Mouse (Mus musculus) frontal cortex, postnatal 14 days (tissue): ENCODE results near the gene Commd1.

Source experiments
- DNase-seq, 2 experiments: peaks; one replicate each; pipeline ENCODE4 v3.0.0; 2022; ENCODE audit warnings: low spot score in 2 of 2

The Commd1 gene

DNA sequence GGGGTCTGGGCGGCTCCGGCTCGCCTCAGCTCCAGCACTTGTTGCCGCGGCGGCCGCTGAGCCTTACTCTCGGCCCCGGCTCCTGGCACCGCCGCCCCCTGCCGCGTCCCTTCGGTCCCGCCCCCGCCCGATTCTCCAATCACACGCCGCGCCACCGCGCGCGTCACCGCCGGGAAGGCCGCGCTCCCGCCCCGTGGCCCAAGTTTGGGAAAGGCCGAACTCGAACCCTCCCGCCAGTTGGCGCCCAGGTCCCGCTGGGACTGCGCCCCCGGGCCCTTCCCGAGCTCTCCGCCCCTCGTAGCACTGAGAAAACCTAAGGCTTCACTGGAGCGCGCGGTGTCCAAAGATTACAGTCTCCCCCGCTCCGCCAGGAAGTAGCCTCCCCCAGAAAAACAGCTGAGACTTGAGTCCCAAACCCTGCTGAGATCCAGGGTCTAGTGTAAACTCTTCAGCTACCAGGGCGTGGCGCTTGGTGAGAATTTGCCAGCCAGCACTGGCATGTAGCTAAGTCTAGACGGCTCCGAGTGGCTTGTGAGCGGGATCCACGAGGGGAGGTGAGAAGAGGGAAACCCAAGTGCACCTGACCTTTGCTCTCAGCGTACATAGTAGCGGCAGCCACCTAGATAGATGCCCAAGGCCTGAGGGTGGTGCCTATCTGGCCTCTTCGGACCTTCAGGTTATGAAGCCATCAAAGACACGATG lies 122.4 kb downstream of the Commd1 start:
- DNase-seq: peak; percentile 46 to 65

DNA sequence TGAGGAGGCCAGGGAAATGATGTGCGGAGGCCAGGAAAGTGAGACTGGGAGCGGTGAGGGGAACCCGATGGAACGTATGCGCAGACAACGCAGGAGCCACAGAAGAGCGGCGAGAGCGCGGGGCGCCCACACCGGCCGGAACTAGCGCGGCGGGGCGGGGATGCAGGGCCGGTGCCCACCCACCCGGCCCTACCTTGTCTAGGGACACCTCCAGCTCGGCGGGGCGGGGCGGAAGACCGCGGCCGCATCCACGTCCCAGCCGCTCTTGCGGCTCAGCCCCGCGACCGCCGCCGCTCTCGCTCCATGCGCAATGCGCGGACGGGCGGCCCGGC lies 122.9 kb downstream of the Commd1 start:
- DNase-seq: no peak

DNA sequence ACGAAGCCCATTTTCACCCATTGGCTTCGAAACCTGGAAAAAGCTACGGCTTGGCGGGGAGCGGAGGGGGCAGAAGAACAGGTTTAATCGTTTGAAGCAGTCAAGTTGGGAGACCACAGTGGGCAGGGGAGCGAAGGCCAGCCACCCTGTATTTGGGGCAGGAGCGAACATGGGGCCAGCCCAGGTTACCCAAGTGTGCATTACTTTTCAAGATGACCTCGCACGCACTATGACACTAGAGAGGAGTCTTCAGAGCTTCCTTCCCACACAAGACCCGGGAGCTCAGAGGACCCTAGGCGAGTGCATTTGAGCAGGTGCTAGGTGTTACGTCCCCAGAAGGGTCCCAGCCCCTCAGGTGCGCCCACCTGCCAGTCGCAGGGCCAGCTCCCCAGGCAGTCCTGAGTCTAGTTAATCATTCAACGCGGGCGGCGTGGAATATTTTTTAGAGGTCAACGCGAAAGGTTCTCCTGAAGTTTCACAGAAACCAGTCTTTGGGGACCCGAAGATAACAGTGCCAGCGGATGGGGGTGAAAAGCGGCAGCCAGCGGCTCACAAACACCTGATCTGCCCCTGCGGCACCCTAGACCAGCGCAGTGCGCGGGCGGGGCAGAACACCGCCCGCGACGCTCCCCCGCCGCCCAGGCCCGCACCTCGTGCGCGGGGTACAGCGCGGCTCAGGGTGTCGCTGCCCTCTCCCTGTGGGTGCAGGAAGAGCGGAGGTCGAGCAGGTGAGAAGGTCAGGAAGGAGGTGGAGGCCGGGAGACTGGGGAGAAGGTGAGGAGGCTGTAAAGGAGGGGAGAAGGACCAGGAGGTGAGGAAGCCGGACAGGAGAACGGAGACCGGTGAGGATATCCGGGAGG lies 123.5 kb downstream of the Commd1 start:
- no peak for DNase-seq

DNA sequence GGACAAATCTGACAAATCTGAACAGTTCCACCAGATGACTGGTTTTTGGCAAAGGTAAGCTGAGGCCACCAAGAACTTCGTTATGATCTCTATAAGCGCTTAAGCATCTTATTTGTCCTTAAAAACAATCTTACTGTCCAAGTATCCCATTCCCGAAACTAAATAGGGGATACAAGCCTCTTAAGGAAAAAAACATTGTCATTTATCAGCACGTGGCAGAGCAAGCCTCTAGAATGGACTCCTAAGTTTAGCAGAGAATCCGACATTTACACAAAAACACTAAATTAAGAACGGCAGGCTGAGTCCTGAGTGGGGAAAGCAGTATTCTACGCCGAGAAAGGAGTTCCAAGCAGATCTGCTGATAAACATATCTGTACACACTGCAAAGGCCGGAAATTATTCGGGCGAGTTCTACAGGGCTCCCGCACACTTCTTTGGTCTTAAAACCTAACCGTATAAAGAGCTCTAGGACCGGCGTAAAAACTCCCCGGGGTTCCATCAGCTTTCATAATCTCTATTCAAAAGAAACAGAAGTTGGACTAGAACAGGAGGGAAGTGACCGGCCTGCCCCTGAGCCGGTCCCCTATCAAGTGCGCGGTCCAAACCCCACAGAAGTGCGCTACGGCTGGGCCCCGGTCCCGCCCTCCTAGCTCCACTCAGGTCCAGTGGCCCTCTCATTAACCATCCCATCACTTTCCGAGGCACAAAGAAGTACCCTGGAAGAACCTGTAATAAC lies 124.3 kb downstream of the Commd1 start:
- no peak for DNase-seq

DNA sequence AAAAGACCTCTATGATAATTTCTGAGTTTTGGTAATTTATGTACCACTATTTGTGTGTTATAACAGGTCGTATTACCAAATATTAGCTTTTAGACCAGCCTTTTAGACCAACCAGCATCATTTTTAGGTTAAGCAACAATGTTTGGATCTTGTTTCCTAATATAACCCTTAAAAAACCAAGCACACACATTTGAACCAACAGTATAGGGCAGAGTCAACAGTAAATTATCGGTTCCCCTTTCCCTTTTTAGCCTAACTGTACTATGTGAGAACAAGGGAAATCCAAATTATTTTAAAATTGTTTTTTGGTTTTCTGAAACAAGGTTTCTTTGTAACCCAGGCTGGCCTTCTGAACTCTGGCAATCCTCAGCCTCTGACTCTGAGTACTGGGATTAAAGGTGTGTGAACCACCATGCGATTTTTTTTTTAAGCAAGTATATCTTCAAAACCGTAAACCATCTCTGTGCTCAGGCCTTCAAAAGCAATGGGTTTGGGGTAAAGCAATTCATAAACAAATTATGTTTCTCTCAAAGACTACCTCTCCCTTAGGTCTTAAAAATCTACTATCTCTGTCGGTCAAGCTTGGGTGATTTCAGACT lies 125.0 kb downstream of the Commd1 start:
- no peak for DNase-seq

DNA sequence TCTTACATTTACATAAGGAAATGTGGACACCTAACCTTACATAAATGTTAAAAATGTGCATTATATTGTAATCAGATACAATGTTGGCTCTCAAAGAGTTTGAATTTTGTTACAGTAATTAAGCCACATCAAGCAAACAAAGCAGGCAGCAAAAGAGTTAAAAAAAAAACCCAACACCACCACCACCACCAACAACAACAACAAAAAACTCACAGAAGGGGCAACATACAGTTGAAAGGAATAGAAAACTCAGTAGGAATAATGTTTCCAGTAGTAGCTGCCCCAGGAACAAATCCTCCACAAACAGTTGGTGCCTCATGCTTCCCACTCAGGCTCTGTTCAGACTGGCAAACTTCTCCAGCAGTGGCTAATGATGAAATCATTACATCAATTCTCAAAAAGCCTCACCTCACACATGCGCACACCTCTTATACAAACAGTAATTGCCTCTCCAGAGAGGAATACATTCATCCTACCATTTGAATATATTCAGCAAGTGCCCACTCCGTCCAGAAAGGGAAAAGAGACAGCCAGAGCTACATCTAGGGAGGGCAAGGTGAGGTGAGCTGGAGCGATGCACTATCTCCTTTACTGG lies 125.7 kb downstream of the Commd1 start:
- no peak for DNase-seq

DNA sequence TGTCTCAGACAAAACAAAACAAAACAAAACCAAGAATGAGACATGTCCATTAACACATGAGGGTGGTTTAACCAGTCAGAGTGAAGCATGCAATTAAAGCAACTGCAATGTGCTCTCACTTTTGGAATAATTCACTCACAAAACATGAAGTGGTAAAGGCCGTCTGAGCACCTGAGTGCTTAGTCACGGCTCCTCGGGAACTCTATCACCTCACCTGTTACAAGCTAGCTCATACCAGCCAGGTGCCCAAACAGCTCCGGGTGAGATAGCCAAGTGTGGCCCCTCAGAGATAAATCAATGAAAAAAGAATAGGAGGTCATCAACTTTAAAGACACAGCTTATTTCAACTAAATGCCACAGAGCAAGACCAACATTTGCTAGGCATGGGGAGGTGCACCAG lies 127.6 kb downstream of the Commd1 start:
- no peak for DNase-seq

DNA sequence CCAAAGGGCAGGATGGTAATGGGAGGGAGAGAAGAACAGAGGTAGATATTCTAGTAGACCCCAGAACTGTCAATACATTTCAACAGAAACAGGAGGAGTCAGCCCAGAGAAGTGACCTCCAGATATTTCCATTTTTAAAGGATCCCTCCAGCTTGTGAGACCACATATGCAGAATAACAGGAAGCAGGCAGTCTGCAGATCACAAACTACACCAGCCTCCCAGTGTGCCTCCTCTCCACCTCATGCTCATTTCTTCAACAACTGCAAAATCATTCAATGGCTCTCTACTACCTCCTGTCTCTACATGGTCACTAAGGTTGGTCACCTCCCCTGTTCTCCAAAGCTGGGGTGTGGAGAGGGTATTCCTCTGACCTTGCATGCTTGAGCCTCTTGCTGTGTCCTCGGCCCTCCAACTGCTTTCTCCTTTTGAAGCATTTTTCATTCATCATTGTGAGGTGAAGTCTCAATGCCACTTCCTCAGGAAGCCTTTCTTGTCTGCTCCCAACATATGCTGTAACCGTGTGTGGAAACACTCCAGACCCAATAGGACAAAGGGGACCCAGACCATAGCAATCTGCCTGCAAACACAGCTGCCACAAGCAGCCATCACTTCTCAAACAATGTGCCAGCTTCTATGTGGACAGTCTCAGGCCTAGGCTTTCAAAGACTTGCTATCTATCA lies 128.6 kb downstream of the Commd1 start:
- no peak for DNase-seq

DNA sequence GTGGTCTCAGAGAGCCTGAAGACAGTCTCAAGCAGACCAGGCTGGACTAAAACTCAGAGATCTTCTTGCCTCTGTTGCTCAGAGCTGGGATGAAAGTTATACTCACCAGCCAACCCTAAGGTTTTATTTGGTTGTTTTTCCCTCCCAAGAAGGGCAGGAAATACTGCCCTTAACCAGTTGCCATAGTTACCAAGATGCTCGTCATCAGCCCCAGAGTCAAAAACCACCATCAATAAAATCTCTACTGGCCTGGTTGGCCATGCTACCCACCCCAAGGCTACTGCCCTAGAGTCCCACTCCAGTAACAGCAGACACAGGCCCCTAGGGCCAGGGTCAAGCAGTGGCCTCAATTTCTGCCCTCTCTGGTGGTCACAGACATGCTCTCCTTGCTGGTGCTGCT lies 129.7 kb downstream of the Commd1 start:
- no peak for DNase-seq

DNA sequence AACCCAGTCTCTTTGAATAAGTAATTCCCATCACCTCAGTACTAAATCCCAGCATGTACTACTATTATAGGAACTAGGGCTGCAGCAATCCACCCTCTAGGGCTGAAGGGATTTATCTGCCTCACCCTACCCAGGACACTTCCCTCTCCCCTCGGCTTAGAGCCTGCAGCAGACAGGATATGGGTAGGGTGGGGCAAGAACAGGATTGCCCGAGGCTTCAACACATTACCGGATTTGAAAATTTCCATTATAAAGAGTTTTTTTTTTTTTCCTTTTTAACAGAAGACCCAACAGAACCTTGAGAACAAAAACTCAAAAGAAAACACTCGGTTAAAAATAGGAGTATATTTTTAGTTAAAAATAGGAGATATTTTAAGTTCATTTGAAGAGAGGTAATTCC lies 130.8 kb downstream of the Commd1 start:
- no peak for DNase-seq

DNA sequence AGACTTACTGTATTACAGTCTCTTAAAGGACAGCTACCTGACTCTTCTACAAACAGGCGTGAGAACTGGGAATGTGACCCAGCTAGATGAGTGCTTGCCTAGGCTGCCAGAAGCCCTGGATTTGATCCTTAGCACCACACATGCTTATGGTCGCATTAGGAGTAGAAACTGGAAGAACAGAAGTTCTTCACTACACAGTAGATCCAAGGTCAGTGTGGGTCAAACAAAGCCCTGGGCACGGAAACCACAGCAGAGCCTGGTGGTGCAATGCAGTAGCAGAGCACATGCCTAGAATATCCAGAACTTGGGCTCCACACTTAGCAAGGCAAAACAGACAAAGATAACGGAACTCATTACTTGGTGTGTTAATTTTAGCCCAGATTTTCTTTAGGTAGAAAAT lies 132.1 kb downstream of the Commd1 start:
- no peak for DNase-seq

DNA sequence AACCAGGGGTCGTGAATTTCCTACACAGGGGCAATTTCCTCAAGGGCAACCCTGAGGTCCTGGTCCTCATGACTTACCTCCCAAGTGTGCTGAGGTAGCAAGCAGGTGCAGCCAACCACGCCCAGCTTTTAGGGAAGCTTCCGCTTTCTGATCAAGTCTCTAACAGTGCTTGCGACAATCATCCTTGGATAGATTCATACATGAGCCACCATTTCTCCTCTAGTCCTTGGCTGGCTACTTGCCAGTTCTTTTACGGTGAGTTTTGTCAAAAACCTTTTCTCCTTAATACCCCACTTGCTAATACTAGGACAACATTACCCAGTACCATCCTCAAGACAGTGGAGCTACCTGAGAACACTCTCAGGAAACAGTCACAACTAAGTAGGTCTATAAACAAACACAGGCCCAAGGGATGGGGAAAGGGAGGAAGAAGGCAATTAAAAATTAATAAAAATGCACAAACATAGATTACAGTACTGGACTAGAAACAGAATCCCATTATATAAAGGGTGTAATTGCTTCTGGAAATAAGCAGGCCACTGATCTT lies 133.5 kb downstream of the Commd1 start:
- no peak for DNase-seq

DNA sequence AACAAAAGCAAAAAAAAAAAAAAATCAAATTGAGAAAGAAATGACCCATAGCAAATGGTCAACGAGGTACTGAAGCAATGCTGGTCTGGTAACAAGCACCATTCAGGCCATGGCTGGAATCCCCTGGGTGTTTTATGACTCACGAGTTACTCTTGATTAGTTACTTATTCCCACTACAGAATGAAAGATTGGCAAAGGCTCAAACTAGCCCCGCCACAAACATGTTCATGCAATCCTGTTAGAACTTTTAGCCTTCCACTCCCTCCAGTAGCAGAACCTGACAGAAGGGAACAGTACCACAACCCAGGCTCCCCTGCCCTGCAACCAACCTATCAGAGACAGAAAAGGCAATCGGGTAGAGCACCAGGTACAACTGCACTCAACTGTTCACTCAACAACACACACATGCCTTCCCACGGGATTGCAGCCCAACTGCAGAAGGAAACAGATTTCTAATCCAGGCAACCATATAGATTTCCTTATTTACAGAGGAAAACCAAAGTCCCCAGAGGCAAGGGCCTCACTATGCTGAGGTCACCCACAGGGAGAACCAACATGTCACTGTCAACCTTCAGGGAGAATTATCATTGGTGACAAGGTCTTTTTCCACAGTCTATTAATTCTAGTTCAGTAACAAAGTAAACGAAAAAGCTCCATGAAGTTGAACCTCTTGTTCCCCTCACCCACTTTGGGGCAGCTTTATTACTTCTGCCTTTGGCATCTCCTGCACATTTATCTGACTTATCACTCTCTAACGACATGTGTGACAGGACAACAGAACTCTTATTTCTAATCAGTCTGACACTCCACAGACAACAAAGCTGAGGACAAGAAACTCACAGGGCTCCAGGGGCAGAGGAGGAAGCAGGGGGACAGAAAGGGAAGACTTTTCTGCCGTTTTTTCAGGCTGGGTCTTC lies 134.2 kb downstream of the Commd1 start:
- no peak for DNase-seq

DNA sequence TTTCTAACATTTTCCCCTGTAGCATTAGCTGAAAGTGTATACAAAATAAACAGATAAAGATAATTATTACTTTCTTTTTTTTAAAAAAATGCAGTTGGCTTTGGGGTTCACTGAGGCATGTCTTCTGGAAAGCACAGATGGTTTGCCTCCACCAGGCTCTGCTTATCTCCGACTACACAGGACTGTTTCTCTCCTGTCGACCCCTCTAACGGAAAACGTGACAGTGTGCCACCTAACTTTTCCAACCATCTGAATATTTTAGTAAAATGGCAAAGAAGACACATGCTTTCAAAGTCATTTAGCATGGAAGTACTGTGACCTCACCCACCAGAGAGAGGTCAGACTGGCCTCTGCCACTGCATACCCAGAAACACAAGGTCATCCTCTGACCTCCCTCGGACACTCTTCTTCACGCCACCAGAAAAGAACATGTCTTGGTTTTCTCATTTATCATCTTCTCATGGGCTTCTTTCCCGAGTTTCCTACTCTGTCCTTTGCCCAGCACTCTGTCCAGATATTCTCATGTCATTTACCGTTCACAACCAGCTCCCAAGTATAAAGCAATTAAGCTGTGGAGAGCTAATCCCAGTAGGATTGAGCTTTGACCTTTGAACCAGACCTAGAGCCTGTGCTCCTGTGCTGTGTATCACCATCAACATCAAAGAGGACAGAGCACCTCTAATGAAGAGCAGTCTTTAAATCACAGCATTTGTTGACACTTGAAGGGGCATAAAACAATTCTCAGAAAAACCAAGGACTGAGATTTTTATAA lies 135.0 kb downstream of the Commd1 start:
- DNase-seq: no peak
